ENCODE assay signal across 8 mouse cellular contexts in genomic region chr2:136891068-136891950, GRCm38 (mm10). TPM values are rescaled to one million over a fixed set of nuclear protein-coding genes. Genes with fewer than 3 reads are reported as not detected.
DNase-seq lines count a peak whose midpoint lies in the region; ATAC-seq and TF ChIP-seq lines count a peak whose summit lies in the region.

TSS of gene Slx4ip (plus strand) at chr2:136891218.
TSS of gene AL731706.1 (minus strand) at chr2:136891389.
TSS of gene Mkks (minus strand) at chr2:136891389.

- peaks cover 10% of the 10 kb centered on the region for H3K4me1 ChIP-seq in embryonic facial prominence, embryonic 13.5 days
- peaks cover 8% of the 10 kb centered on the region; the same call in 1 of the 2 replicates for H3K4me1 ChIP-seq in kidney, adult 2 months (ENCODE audit: control insufficient read depth, insufficient read depth, low read length)
- 0 out of 2 replicates have a peak, but pooled peaks cover 5% of the 10 kb centered on the region for H3K4me1 ChIP-seq in limb, embryonic 12.5 days (replicated peaks)
- peaks cover 12% of the 10 kb centered on the region for H3K4me1 ChIP-seq in midbrain, embryonic 15.5 days
- H3K4me1 ChIP-seq in spleen, adult 2 months (ENCODE audit: control insufficient read depth, insufficient read depth, insufficient read length), result peaks cover 5% of the 10 kb centered on the region; the same call in 1 of the 2 replicates

- peak; percentile 97 for ATAC-seq in embryonic facial prominence, embryonic 13.5 days (ENCODE audit: insufficient number of reproducible peaks, insufficient read depth, low FRiP score, low TSS enrichment, low read depth)
- ATAC-seq in limb, embryonic 12.5 days (ENCODE audit: insufficient number of reproducible peaks, insufficient read depth, low FRiP score, low TSS enrichment, low read depth), result peak; percentile 99
- ATAC-seq in midbrain, embryonic 15.5 days (replicated peaks), result peak; percentile 98

- no peaks in the 10 kb centered on the region for H3K36me3 ChIP-seq in embryonic facial prominence, embryonic 13.5 days
- H3K36me3 ChIP-seq in kidney, adult 2 months (ENCODE audit: control insufficient read depth, insufficient read depth, low read length), result no peaks in the 10 kb centered on the region
- H3K36me3 ChIP-seq in limb, embryonic 12.5 days, result no peaks in the 10 kb centered on the region
- no peaks in the 10 kb centered on the region for H3K36me3 ChIP-seq in midbrain, embryonic 15.5 days (replicated peaks)
- no peaks in the 10 kb centered on the region for H3K36me3 ChIP-seq in spleen, adult 2 months (ENCODE audit: control insufficient read depth, insufficient read depth, low read length)

- H3K4me2 ChIP-seq in embryonic facial prominence, embryonic 13.5 days, result peak within 1 kb of the TSS; percentile 62
- peak within 1 kb of the TSS; percentile 53 for H3K4me2 ChIP-seq in limb, embryonic 12.5 days
- peak within 1 kb of the TSS; percentile 53 for H3K4me2 ChIP-seq in midbrain, embryonic 15.5 days

- H3K9me3 ChIP-seq in embryonic facial prominence, embryonic 13.5 days, result no peaks in the 10 kb centered on the region
- H3K9me3 ChIP-seq in limb, embryonic 12.5 days, result no peaks in the 10 kb centered on the region
- H3K9me3 ChIP-seq in midbrain, embryonic 15.5 days, result no peaks in the 10 kb centered on the region

- peak within 1 kb of the TSS; percentile 82 for H3K4me3 ChIP-seq in embryonic facial prominence, embryonic 13.5 days
- peak within 1 kb of the TSS; percentile 99 for H3K4me3 ChIP-seq in kidney, adult 2 months (ENCODE audit: insufficient read depth, low read depth, low read length)
- H3K4me3 ChIP-seq in limb, embryonic 12.5 days (replicated peaks), result peak within 1 kb of the TSS; percentile 72
- H3K4me3 ChIP-seq in midbrain, embryonic 15.5 days, result peak within 1 kb of the TSS; percentile 60
- peak within 1 kb of the TSS; percentile 92 for H3K4me3 ChIP-seq in spleen, adult 2 months (ENCODE audit: extremely low read depth, insufficient read depth, insufficient read length)

- under 1% methylated on average over 49 of the region's 49 CpGs for WGBS in embryonic facial prominence, embryonic 13.5 days
- WGBS in kidney, adult 2 months, result under 1% methylated on average over 49 of the region's 49 CpGs
- WGBS in limb, embryonic 12.5 days, result under 1% methylated on average over 49 of the region's 49 CpGs
- WGBS in midbrain, embryonic 15.5 days, result under 1% methylated on average over 49 of the region's 49 CpGs
- WGBS in spleen, adult 2 months, result under 1% methylated on average over 49 of the region's 49 CpGs

- peak within 1 kb of the TSS; percentile 92 for H3K27ac ChIP-seq in embryonic facial prominence, embryonic 13.5 days
- peak within 1 kb of the TSS; percentile 100 for H3K27ac ChIP-seq in kidney, adult 2 months (ENCODE audit: insufficient read depth, low read depth, low read length)
- peak within 1 kb of the TSS; percentile 93 for H3K27ac ChIP-seq in limb, embryonic 12.5 days
- peak within 1 kb of the TSS; percentile 98 for H3K27ac ChIP-seq in midbrain, embryonic 15.5 days
- peak within 1 kb of the TSS; percentile 98 for H3K27ac ChIP-seq in spleen, adult 2 months (ENCODE audit: insufficient read depth, low read length)

- no peaks in the 10 kb centered on the region for H3K27me3 ChIP-seq in embryonic facial prominence, embryonic 13.5 days
- no peaks in the 10 kb centered on the region for H3K27me3 ChIP-seq in kidney, adult 2 months (replicated peaks; ENCODE audit: control insufficient read depth, insufficient read depth, low read length)
- no peaks in the 10 kb centered on the region for H3K27me3 ChIP-seq in limb, embryonic 12.5 days
- no peaks in the 10 kb centered on the region for H3K27me3 ChIP-seq in midbrain, embryonic 15.5 days (replicated peaks)
- H3K27me3 ChIP-seq in spleen, adult 2 months (ENCODE audit: control insufficient read depth, insufficient read depth, low read length), result no peaks in the 10 kb centered on the region

- peak; percentile 89 for TF ChIP-seq POLR2A in kidney, adult 2 months (IDR thresholded peaks at IDR 0.05; ENCODE audit: low read depth, low read length)
- peak; percentile 18 for TF ChIP-seq POLR2A in spleen, adult 2 months (IDR thresholded peaks at IDR 0.05; ENCODE audit: low read depth, low read length)

- TF ChIP-seq CTCF in kidney, adult 2 months (conservative IDR thresholded peaks at IDR 0.05; ENCODE audit: insufficient read depth, insufficient read length, low read depth, low read length), result no peak
- no peak for TF ChIP-seq CTCF in spleen, adult 2 months (IDR thresholded peaks at IDR 0.05; ENCODE audit: extremely low read depth, insufficient read depth, insufficient read length, insufficient replicate concordance)

- DNase-seq in 3134 (ENCODE audit: extremely low read depth, insufficient read length, low spot score), result peak; percentile 98
- DNase-seq in adrenal gland, postnatal 36 days, result peak; percentile 98 to 99
- peak; percentile 100 for DNase-seq in heart, adult 18-20 months
- DNase-seq in kidney, adult 2 months, result peak; percentile 100
- DNase-seq in spleen, adult 2 months (ENCODE audit: low read depth in 1 of 2, low spot score in 2 of 2), result peak; percentile 99 to 100

- H3K9ac ChIP-seq in embryonic facial prominence, embryonic 13.5 days, result peak within 1 kb of the TSS; percentile 85
- H3K9ac ChIP-seq in limb, embryonic 12.5 days (replicated peaks), result peak within 1 kb of the TSS; percentile 70
- H3K9ac ChIP-seq in midbrain, embryonic 15.5 days, result peak within 1 kb of the TSS; percentile 78

RNA-seq across cellular contexts. Expression of gene Slx4ip, which starts in this region (rescaled TPM):
- 1 to 10 TPM; 6.1 TPM for total RNA-seq in adrenal gland, postnatal 36 days (2021)
- polyA plus RNA-seq in embryonic facial prominence, embryonic 13.5 days (2015; fragmentation: Nextera tagmentation; extraction: Ambion mirVana), result 8.2 and 8.8 TPM in 2 replicates
- 1 to 10 TPM; 1.7 to 1.8 TPM for total RNA-seq in heart, adult 18-20 months (2021)
- polyA plus RNA-seq in kidney, adult 2 months (2012; rRNA removed), result 0.46 and 0.58 TPM in 2 replicates
- 8.8 and 9.0 TPM in 2 replicates for polyA plus RNA-seq in limb, embryonic 12.5 days (2016; fragmentation: Nextera tagmentation; extraction: Ambion mirVana)
- 15.0 and 16.2 TPM in 2 replicates for polyA plus RNA-seq in midbrain, embryonic 15.5 days (2015; fragmentation: Nextera tagmentation; extraction: Ambion mirVana)
- 0.38 and 0.68 TPM in 2 replicates for polyA plus RNA-seq in spleen, adult 2 months (2012; rRNA removed)

RNA-seq across cellular contexts. Expression of gene AL731706.1, which starts in this region (rescaled TPM):
- 10 to 100 TPM; 14.3 to 23.6 TPM for total RNA-seq in adrenal gland, postnatal 36 days (2021)
- 32.8 and 37.4 TPM in 2 replicates for polyA plus RNA-seq in embryonic facial prominence, embryonic 13.5 days (2015; fragmentation: Nextera tagmentation; extraction: Ambion mirVana)
- total RNA-seq in heart, adult 18-20 months (2021), result 10 to 100 TPM; 38.3 to 42.7 TPM
- 5.2 and 15.3 TPM in 2 replicates for polyA plus RNA-seq in kidney, adult 2 months (2012; rRNA removed)
- polyA plus RNA-seq in limb, embryonic 12.5 days (2016; fragmentation: Nextera tagmentation; extraction: Ambion mirVana), result 26.7 and 28.2 TPM in 2 replicates
- 12.3 and 14.0 TPM in 2 replicates for polyA plus RNA-seq in midbrain, embryonic 15.5 days (2015; fragmentation: Nextera tagmentation; extraction: Ambion mirVana)
- polyA plus RNA-seq in spleen, adult 2 months (2012; rRNA removed), result 2.0 and 2.3 TPM in 2 replicates

RNA-seq across cellular contexts. Expression of gene Mkks, which starts in this region (rescaled TPM):
- total RNA-seq in adrenal gland, postnatal 36 days (2021), result 10 to 100 TPM; 16.8 to 26.6 TPM
- polyA plus RNA-seq in embryonic facial prominence, embryonic 13.5 days (2015; fragmentation: Nextera tagmentation; extraction: Ambion mirVana), result 13.2 and 15.0 TPM in 2 replicates
- 10 to 100 TPM; 32.0 to 33.4 TPM for total RNA-seq in heart, adult 18-20 months (2021)
- 10.2 and 10.9 TPM in 2 replicates for polyA plus RNA-seq in kidney, adult 2 months (2012; rRNA removed)
- 12.0 and 13.1 TPM in 2 replicates for polyA plus RNA-seq in limb, embryonic 12.5 days (2016; fragmentation: Nextera tagmentation; extraction: Ambion mirVana)
- 12.4 and 13.8 TPM in 2 replicates for polyA plus RNA-seq in midbrain, embryonic 15.5 days (2015; fragmentation: Nextera tagmentation; extraction: Ambion mirVana)
- polyA plus RNA-seq in spleen, adult 2 months (2012; rRNA removed), result 1.5 TPM in 2 replicates

Comparison
In these comparisons a context has a peak if more than half of its experiments do, and no peak if none do; other contexts are left out.
1. Peak in every context shown above with its lines: DNase-seq, ATAC-seq, H3K4me3 ChIP-seq and H3K27ac ChIP-seq.